ENCODE assay signal across 7 mouse cellular contexts in the genomic region with DNA sequence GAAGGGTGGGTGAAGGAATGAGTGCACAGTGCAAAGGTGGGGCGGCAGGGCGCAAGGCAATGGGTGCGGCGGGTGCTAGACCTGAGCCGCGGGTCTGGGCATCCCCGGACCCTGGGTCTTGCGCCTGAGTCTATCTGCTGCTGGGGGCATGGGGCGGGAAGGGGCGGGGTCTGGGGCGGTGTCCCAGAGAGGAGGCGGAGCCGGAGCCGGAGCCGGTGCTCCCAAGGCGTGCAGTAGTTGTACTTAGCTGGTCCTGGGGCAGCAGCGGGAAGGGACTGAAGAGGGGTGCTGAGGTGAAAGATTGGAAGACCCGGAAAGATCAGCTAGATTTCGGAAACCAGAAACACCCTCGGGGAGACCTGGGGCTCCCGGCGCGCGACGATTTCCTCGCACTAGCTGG. TPM values are rescaled to one million over a fixed set of nuclear protein-coding genes. Genes with fewer than 3 reads are reported as not detected.
A peak's percentile ranks its signal among the peaks of the same experiment; 100 is the strongest.
DNase-seq lines count a peak whose midpoint lies in the region; ATAC-seq and TF ChIP-seq lines count a peak whose summit lies in the region.

A gene (plus strand): TSS at position 245 of the 400 bp plus-strand sequence.

- H3K4me3 ChIP-seq in embryonic facial prominence, embryonic 11.5 days (ENCODE audit: low read depth, low read length) = peak within 1 kb of the TSS; percentile 39
- H3K4me3 ChIP-seq in heart, embryonic 13.5 days = peak within 1 kb of the TSS; percentile 56
- H3K4me3 ChIP-seq in lung, embryonic 16.5 days (ENCODE audit: low read length) = peak within 1 kb of the TSS; percentile 49
- peak within 1 kb of the TSS; percentile 47 for H3K4me3 ChIP-seq in stomach, postnatal 0 days (ENCODE audit: low read depth, low read length)

- ATAC-seq in CD4-positive, CD25-positive, alpha-beta regulatory T cell, adult 4 months = peak; percentile 45
- peak; percentile 72 for ATAC-seq in embryonic facial prominence, embryonic 11.5 days (replicated peaks; ENCODE audit: insufficient number of reproducible peaks, low FRiP score, low TSS enrichment, low read depth)
- ATAC-seq in heart, embryonic 13.5 days (ENCODE audit: extremely low read depth, insufficient number of reproducible peaks, low FRiP score, low TSS enrichment) = no peak
- ATAC-seq in lung, embryonic 16.5 days (ENCODE audit: low read depth) = peak; percentile 72
- ATAC-seq in stomach, postnatal 0 days (ENCODE audit: low FRiP score, low TSS enrichment) = peak; percentile 64

- H3K27ac ChIP-seq in embryonic facial prominence, embryonic 11.5 days (replicated peaks; ENCODE audit: low read depth, low read length) = no peak within 1 kb of the TSS
- H3K27ac ChIP-seq in heart, embryonic 13.5 days (replicated peaks) = no peak within 1 kb of the TSS
- no peak within 1 kb of the TSS for H3K27ac ChIP-seq in lung, embryonic 16.5 days (ENCODE audit: low read length)
- no peak within 1 kb of the TSS for H3K27ac ChIP-seq in stomach, postnatal 0 days (replicated peaks)

- DNase-seq in R1 (ENCODE audit: low read depth, low spot score) = peak; percentile 76
- peak; percentile 68 for DNase-seq in embryonic facial prominence, embryonic 11.5 days (ENCODE audit: low spot score)
- peak; percentile 59 to 78 for DNase-seq in kidney, postnatal 25 days
- DNase-seq in stomach, postnatal 0 days (ENCODE audit: low spot score) = peak; percentile 72

- H3K4me2 ChIP-seq in embryonic facial prominence, embryonic 11.5 days (ENCODE audit: low read depth, low read length) = peak within 1 kb of the TSS; percentile 69
- peak within 1 kb of the TSS; percentile 93 for H3K4me2 ChIP-seq in heart, embryonic 13.5 days
- peak within 1 kb of the TSS; percentile 68 for H3K4me2 ChIP-seq in lung, embryonic 16.5 days (ENCODE audit: low read depth, low read length)
- H3K4me2 ChIP-seq in stomach, postnatal 0 days (replicated peaks; ENCODE audit: low read depth) = peak within 1 kb of the TSS; percentile 79

- H3K27me3 ChIP-seq in embryonic facial prominence, embryonic 11.5 days (ENCODE audit: control insufficient read depth, insufficient read depth, low read length) = peaks cover 26% of the 10 kb centered on the region
- peaks cover 61% of the 10 kb centered on the region for H3K27me3 ChIP-seq in heart, embryonic 13.5 days (replicated peaks)
- peaks cover 39% of the 10 kb centered on the region for H3K27me3 ChIP-seq in lung, embryonic 16.5 days (ENCODE audit: control insufficient read depth, insufficient read depth, low read depth, low read length)
- H3K27me3 ChIP-seq in stomach, postnatal 0 days (ENCODE audit: control insufficient read depth, insufficient read depth, low read length) = no peaks in the 10 kb centered on the region

- TF ChIP-seq EP300 in stomach, postnatal 0 days (optimal IDR thresholded peaks at IDR 0.05) = no peak

- no peaks in the 10 kb centered on the region; the same call in 1 of the 2 replicates for H3K4me1 ChIP-seq in embryonic facial prominence, embryonic 11.5 days (ENCODE audit: control insufficient read depth, insufficient read depth, low read length)
- peaks cover 56% of the 10 kb centered on the region for H3K4me1 ChIP-seq in heart, embryonic 13.5 days
- H3K4me1 ChIP-seq in lung, embryonic 16.5 days (replicated peaks; ENCODE audit: control insufficient read depth, insufficient read depth, low read length) = peaks cover 13% of the 10 kb centered on the region
- no peaks in the 10 kb centered on the region for H3K4me1 ChIP-seq in stomach, postnatal 0 days (replicated peaks; ENCODE audit: control insufficient read depth, insufficient read depth)

- 2% methylated on average over 26 of the region's 26 CpGs for WGBS in embryonic facial prominence, embryonic 11.5 days
- WGBS in heart, embryonic 13.5 days = 1% methylated on average over 25 of the region's 26 CpGs
- 0% methylated on average over 26 of the region's 26 CpGs for WGBS in lung, embryonic 16.5 days
- 1% methylated on average over 26 of the region's 26 CpGs for WGBS in stomach, postnatal 0 days

- no peaks in the 10 kb centered on the region for H3K9me3 ChIP-seq in embryonic facial prominence, embryonic 11.5 days (replicated peaks; ENCODE audit: control insufficient read depth, low read length)
- no peaks in the 10 kb centered on the region for H3K9me3 ChIP-seq in heart, embryonic 13.5 days
- H3K9me3 ChIP-seq in lung, embryonic 16.5 days (ENCODE audit: control insufficient read depth, low read length) = no peaks in the 10 kb centered on the region
- no peaks in the 10 kb centered on the region for H3K9me3 ChIP-seq in stomach, postnatal 0 days (ENCODE audit: control insufficient read depth, low read length)

- no peak for TF ChIP-seq CTCF in stomach, postnatal 0 days (IDR thresholded peaks at IDR 0.05; ENCODE audit: low read depth)

- peak within 1 kb of the TSS; percentile 13; the same call in 1 of the 2 replicates for H3K9ac ChIP-seq in embryonic facial prominence, embryonic 11.5 days (replicated peaks; ENCODE audit: low read length)
- peak within 1 kb of the TSS; percentile 72 for H3K9ac ChIP-seq in heart, embryonic 13.5 days
- H3K9ac ChIP-seq in lung, embryonic 16.5 days (ENCODE audit: low read length) = peak within 1 kb of the TSS; percentile 43; the same call in 1 of the 2 replicates
- peak within 1 kb of the TSS; percentile 58 for H3K9ac ChIP-seq in stomach, postnatal 0 days (ENCODE audit: low read length)

- no peaks in the 10 kb centered on the region for H3K36me3 ChIP-seq in embryonic facial prominence, embryonic 11.5 days (replicated peaks; ENCODE audit: control insufficient read depth, insufficient read depth, low read depth, low read length)
- H3K36me3 ChIP-seq in heart, embryonic 13.5 days = no peaks in the 10 kb centered on the region
- H3K36me3 ChIP-seq in lung, embryonic 16.5 days (ENCODE audit: control insufficient read depth, insufficient read depth, low read length) = no peaks in the 10 kb centered on the region
- no peaks in the 10 kb centered on the region for H3K36me3 ChIP-seq in stomach, postnatal 0 days (ENCODE audit: control insufficient read depth, insufficient read depth, low read length)

RNA-seq across cellular contexts. Expression of the gene that starts here (rescaled TPM):
- 1 to 10 TPM; 2.9 to 3.1 TPM for polyA plus RNA-seq in CD4-positive, CD25-positive, alpha-beta regulatory T cell, adult 4 months (2017; shearing (Covaris generic))
- 2.3 and 2.7 TPM in 2 replicates for polyA plus RNA-seq in embryonic facial prominence, embryonic 11.5 days (2014; fragmentation: Nextera tagmentation; extraction: Ambion mirVana)
- polyA plus RNA-seq in heart, embryonic 13.5 days (2015; fragmentation: Nextera tagmentation; extraction: Ambion mirVana) = 2.4 and 2.9 TPM in 2 replicates
- 8.5 and 12.2 TPM in 2 replicates for polyA plus RNA-seq in lung, embryonic 16.5 days (2015; fragmentation: Nextera tagmentation; extraction: Ambion mirVana)
- 8.5 and 8.7 TPM in 2 replicates for polyA plus RNA-seq in stomach, postnatal 0 days (2015; fragmentation: Nextera tagmentation; extraction: Ambion mirVana)

Comparison
In these comparisons a context has a peak if more than half of its experiments do, and no peak if none do; other contexts are left out.
1. H3K9ac ChIP-seq: peak in every context shown above with its lines; median percentile 72 in heart, embryonic 13.5 days; 58 in stomach, postnatal 0 days; 43 in lung, embryonic 16.5 days; 13 in embryonic facial prominence, embryonic 11.5 days.